Mouse (Mus musculus): ENCODE results near the gene Dio1.

Dio1 gene

DNA sequence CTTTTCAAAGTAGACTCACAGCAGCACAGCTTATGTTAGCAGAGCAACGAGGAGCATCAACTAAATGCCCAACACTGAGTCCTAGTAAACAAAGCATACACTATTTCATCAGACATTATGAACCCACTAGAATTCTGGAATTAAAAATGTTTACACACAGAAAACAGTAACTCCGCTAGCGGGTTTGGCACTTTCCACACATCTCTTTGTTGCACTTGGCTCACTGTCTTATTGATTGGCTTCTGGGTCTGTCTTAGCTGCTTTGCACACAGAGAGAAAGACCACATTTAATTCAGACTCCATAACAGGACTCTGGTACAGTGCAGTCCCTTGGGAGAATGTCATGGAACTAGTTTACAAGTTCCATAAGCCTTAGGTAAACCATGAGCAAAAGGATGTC is 58.9 kb downstream of the Dio1 start:
- in situ Hi-C loops (cut with MboI, MseI): no loop called here

DNA sequence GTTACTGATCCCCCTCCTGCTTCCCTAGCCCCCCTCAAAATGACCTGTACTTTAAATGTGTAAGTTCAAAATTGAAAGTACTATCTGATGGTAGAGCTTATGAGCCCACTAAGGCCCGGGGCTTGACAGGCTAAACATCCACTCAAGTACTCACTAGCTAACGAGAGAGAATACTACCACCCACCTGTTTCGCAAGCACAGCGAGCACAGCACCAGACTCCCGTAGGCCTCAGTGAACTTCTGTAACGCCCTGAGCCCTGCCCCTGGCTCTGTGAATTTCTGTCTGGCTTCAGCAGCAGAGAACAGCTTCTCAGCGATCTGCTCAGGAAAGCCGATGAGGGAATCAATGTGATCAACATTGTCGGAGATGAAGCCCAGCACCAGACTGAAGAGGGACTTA is 59.9 kb downstream of the Dio1 start:
- in situ Hi-C loops (cut with MboI, MseI): no loop called here

GRCm38 (mm10) chr4:107246040-107246439 is 60.9 kb downstream of the Dio1 start:
- in situ Hi-C loops (cut with MboI, MseI): no loop called here

- in situ Hi-C loops (cut with MboI, MseI): no loop called here
These were observed 61.6 kb downstream of the Dio1 start for GRCm38 (mm10) chr4:107245368-107245767.

GRCm38 (mm10) chr4:107243365-107244333 is 63.3 kb downstream of the Dio1 start:
- in situ Hi-C loops (cut with MboI, MseI): no loop called here

All from regulatory T cell (primary cell).